In the genomic region with DNA sequence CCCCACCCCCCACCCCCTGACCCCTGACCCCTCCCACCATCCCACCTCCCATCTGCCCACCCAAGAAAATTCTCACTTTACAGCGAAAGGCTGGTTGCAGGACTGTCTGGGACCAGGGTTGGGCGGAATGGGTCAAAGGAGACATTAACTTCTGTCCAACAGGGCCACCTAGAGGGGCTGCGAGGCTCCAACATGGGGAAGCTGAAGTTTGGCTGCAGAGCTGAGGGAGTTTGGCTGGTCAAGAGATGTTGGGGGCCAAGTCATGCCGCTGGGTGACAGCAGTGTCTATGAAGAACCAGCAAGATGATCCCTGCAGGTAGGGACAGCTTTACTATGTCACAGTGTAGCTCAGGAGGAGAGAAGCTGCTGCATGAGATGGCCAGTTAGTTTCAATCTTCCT, we compare ENCODE assay signal across 8 mouse cellular contexts. TPM values are rescaled to one million over a fixed set of nuclear protein-coding genes. Genes with fewer than 3 reads are reported as not detected.
DNase-seq lines count a peak whose midpoint lies in the region; ATAC-seq lines count a peak whose summit lies in the region.

No protein-coding gene starts in this region.

- H3K36me3 ChIP-seq in neural tube, embryonic 11.5 days (ENCODE audit: control insufficient read depth, insufficient read depth, low read length): no peaks in the 10 kb centered on the region
- H3K36me3 ChIP-seq in neural tube, embryonic 15.5 days: no peaks in the 10 kb centered on the region

- peak; percentile 45; the same call in 1 of the 2 replicates for ATAC-seq in cerebellum, adult (ENCODE audit: insufficient number of reproducible peaks, low FRiP score, low TSS enrichment)
- ATAC-seq in neural tube, embryonic 11.5 days (ENCODE audit: insufficient read depth, low FRiP score, low TSS enrichment): no peak
- no peak for ATAC-seq in neural tube, embryonic 15.5 days (ENCODE audit: low FRiP score)

- no peaks in the 10 kb centered on the region for H3K9me3 ChIP-seq in neural tube, embryonic 11.5 days (ENCODE audit: control insufficient read depth, low read length)
- no peaks in the 10 kb centered on the region for H3K9me3 ChIP-seq in neural tube, embryonic 15.5 days (replicated peaks)

- H3K9ac ChIP-seq in neural tube, embryonic 11.5 days (ENCODE audit: low read length): no peak overlapping the region
- H3K9ac ChIP-seq in neural tube, embryonic 15.5 days (replicated peaks): no peak overlapping the region

- H3K4me1 ChIP-seq in neural tube, embryonic 11.5 days (ENCODE audit: control insufficient read depth, insufficient read depth, low read length): no peaks in the 10 kb centered on the region
- H3K4me1 ChIP-seq in neural tube, embryonic 15.5 days: no peaks in the 10 kb centered on the region

- no peak overlapping the region for H3K4me2 ChIP-seq in neural tube, embryonic 11.5 days (ENCODE audit: low read depth)
- no peak overlapping the region for H3K4me2 ChIP-seq in neural tube, embryonic 15.5 days

- no peak overlapping the region for H3K27ac ChIP-seq in neural tube, embryonic 11.5 days (ENCODE audit: low read depth, low read length)
- H3K27ac ChIP-seq in neural tube, embryonic 15.5 days (replicated peaks): no peak overlapping the region

- H3K4me3 ChIP-seq in neural tube, embryonic 11.5 days (ENCODE audit: low read depth, low read length): no peak overlapping the region
- H3K4me3 ChIP-seq in neural tube, embryonic 15.5 days (replicated peaks): no peak overlapping the region

- WGBS in neural tube, embryonic 11.5 days: 46% methylated on average over 4 of the region's 4 CpGs
- 45% methylated on average over 4 of the region's 4 CpGs for WGBS in neural tube, embryonic 15.5 days

- H3K27me3 ChIP-seq in neural tube, embryonic 11.5 days (ENCODE audit: control insufficient read depth, insufficient read depth, low read length): no peaks in the 10 kb centered on the region
- H3K27me3 ChIP-seq in neural tube, embryonic 15.5 days (replicated peaks): no peaks in the 10 kb centered on the region

- no peak for DNase-seq in cerebellum, adult 11-12 months
- DNase-seq in neural tube, embryonic 11.5 days (ENCODE audit: low spot score): peak; percentile 26
- peak; percentile 4 for DNase-seq in cerebellum, adult 9-10 months
- DNase-seq in kidney, postnatal 36 days: peak; percentile 16 to 69
- peak; percentile 12 to 31 for DNase-seq in natural killer cell, adult 2 months (ENCODE audit: low spot score in 2 of 2)
- DNase-seq in thymus, adult 18-20 months: no peak

RNA-seq across cellular contexts. Expression of a gene that starts 32.9 kb away (rescaled TPM):
- 5.0 and 6.4 TPM in 2 replicates for polyA plus RNA-seq in neural tube, embryonic 11.5 days (2014; fragmentation: Nextera tagmentation; extraction: Ambion mirVana)
- 14.3 and 15.6 TPM in 2 replicates for polyA plus RNA-seq in neural tube, embryonic 15.5 days (2015; fragmentation: Nextera tagmentation; extraction: Ambion mirVana)

Comparison
In these comparisons a context has a peak if more than half of its experiments do, and no peak if none do; other contexts are left out.
1. DNase-seq: peak in neural tube, embryonic 11.5 days (single experiment), cerebellum, adult 9-10 months (single experiment), kidney, postnatal 36 days (2 of 2) and natural killer cell, adult 2 months (2 of 2); none in cerebellum, adult 11-12 months (single experiment) and thymus, adult 18-20 months (0 of 2).